Mouse (Mus musculus): ENCODE measurements around the gene Stk38. TPM values are rescaled to one million over a fixed set of nuclear protein-coding genes. Genes with fewer than 3 reads are reported as not detected.

The Stk38 gene
- polyA plus RNA-seq, 1 experiment from 2014 or later, result 71.0 TPM

DNA sequence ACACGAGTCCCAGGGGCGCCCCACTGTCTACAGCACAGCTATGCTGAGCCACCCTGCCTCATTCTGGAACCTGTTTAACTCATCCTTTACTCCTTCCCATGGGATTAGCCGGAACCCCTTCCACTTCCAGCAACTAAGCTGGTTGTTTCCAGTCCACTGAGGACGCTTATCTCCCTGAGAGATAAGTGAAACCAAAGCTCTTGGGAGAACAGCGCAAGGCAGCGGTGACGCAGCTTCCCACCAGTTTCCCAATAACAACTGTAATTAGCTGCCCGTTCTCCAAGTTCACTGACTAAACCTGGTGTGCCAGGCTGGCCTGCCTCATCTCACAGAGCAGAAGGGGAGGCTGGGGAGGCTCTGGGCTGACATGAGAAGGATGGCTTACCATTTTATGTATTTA lies 86.7 kb downstream of the Stk38 start:
- 26% methylated on average over 8 of the region's 8 CpGs for WGBS
- no peak overlapping the region for H3K27ac ChIP-seq (replicated peaks)
- ATAC-seq (ENCODE audit: extremely low read depth, insufficient number of reproducible peaks, low FRiP score, low TSS enrichment), result no peak
- no peaks in the 10 kb centered on the region for H3K27me3 ChIP-seq (replicated peaks)
- H3K4me3 ChIP-seq, result no peak overlapping the region
- H3K4me1 ChIP-seq, result peaks cover 7% of the 10 kb centered on the region
- H3K9ac ChIP-seq, result no peak overlapping the region
- no peaks in the 10 kb centered on the region for H3K36me3 ChIP-seq
- no peaks in the 10 kb centered on the region for H3K9me3 ChIP-seq
- peak overlapping the region; percentile 38 for H3K4me2 ChIP-seq

Other genes starting within 250 kb of the Stk38 start
- gene Mapk13, start 238.7 kb downstream of the Stk38 start, polyA plus RNA-seq (2015; fragmentation: Nextera tagmentation; extraction: Ambion mirVana), result 4.3 and 7.1 TPM in 2 replicates
- gene Brpf3, start 206.9 kb downstream of the Stk38 start, polyA plus RNA-seq (2015; fragmentation: Nextera tagmentation; extraction: Ambion mirVana), result 7.0 and 8.3 TPM in 2 replicates
- gene Pnpla1, start 149.6 kb downstream of the Stk38 start, polyA plus RNA-seq (2015; fragmentation: Nextera tagmentation; extraction: Ambion mirVana), result not detected in 2 replicates
- 0.05 TPM in 1 of 2 replicates, not detected in the other for gene 4930539E08Rik, start 92.7 kb downstream of the Stk38 start, polyA plus RNA-seq (2015; fragmentation: Nextera tagmentation; extraction: Ambion mirVana)
- 0.19 TPM in 2 replicates for gene Pxt1, start 64.2 kb downstream of the Stk38 start, polyA plus RNA-seq (2015; fragmentation: Nextera tagmentation; extraction: Ambion mirVana)
- gene Kctd20, start 56.0 kb downstream of the Stk38 start, polyA plus RNA-seq (2015; fragmentation: Nextera tagmentation; extraction: Ambion mirVana), result 58.1 and 59.9 TPM in 2 replicates
- gene Srsf3, start 24.6 kb upstream of the Stk38 start, polyA plus RNA-seq (2015; fragmentation: Nextera tagmentation; extraction: Ambion mirVana), result 321 and 347 TPM in 2 replicates
- 38.5 and 52.3 TPM in 2 replicates for gene Cdkn1a, start 83.0 kb upstream of the Stk38 start, polyA plus RNA-seq (2015; fragmentation: Nextera tagmentation; extraction: Ambion mirVana)
- 0.18 and 0.35 TPM in 2 replicates for gene Rab44, start 106.2 kb upstream of the Stk38 start, polyA plus RNA-seq (2015; fragmentation: Nextera tagmentation; extraction: Ambion mirVana)
- 17.4 and 21.0 TPM in 2 replicates for gene Cpne5, start 230.2 kb upstream of the Stk38 start, polyA plus RNA-seq (2015; fragmentation: Nextera tagmentation; extraction: Ambion mirVana)

Data from heart, embryonic 13.5 days (tissue).